Mouse (Mus musculus) forelimb bud, embryonic 11.5 days (tissue): ENCODE measurements around the gene Gm10153.
"Not testable (repeated sequence)": the region's sequence is repeated elsewhere in the genome, so short reads cannot be mapped to it uniquely, and the experiment has no call there.

Experiments used
- DNase-seq: peaks from one replicate; pipeline ENCODE4 v3.0.0-alpha.2; 2012; ENCODE audit warnings: low read depth, low spot score

Gm10153 gene

DNA sequence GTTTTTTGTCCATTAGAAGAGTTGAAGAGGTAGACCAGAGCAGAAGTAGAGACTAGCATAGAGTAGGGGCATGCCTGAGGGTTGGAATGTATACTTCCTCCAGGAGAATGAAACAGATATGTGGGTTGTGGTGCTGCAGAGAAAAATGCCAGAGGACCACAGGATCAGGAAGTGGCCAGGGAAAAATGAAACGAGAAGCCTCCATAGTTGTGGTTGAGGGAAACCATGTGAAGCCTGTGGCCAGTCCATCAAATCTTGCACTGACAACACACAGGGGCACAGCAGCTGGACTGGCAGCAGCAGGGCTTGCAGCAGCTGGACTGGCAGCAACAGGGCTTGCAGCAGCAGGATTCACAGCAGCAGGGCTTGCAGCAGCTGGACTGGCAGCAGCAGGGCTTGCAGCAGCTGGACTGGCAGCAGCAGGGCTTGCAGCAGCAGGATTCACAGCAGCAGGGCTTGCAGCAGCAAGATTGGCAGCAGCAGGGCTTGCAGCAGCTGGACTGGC is 46.6 kb downstream of the Gm10153 start:
- DNase-seq: not testable (repeated sequence)

GRCm38 (mm10) chr7:142140696-142141095 is 49.5 kb downstream of the Gm10153 start:
- DNase-seq: no peak
